Mouse (Mus musculus) lung, postnatal 0 days (tissue): ENCODE data around the gene Ugt1a10. TPM values are rescaled to one million over a fixed set of nuclear protein-coding genes. Genes with fewer than 3 reads are reported as not detected.

Source experiments
- ATAC-seq: fragments of 200-750 bp; cut with Nextera tagmentation; 2 replicates; pipeline ENCODE4 v1.8.0; 2017; ENCODE audit warnings: moderate library complexity
- DNase-seq: peaks from one replicate; pipeline ENCODE4 v3.0.0-alpha.2; 2016; ENCODE audit warnings: low spot score
- H3K27ac ChIP-seq: fragments of 300-500 bp; sonication (generic); 2 replicates; pipeline ENCODE4 v1.5.1; 2014; ENCODE audit warnings: antibody characterized with exemption, mild to moderate bottlenecking, low read length, mixed read lengths
- H3K27me3 ChIP-seq: fragments of 300-500 bp; sonication (generic); replicated peaks from 2 replicates; pipeline ENCODE4 v1.6.1; 2014; ENCODE audit warnings: low read length, mixed read lengths; ENCODE audit not compliant: insufficient read depth
- H3K36me3 ChIP-seq: fragments of 300-500 bp; sonication (generic); 2 replicates; pipeline ENCODE4 v1.6.1; 2014; ENCODE audit warnings: low read length, mixed read lengths; ENCODE audit not compliant: insufficient read depth
- H3K4me1 ChIP-seq: fragments of 300-500 bp; sonication (generic); 2 replicates; pipeline ENCODE4 v1.6.1; 2014; ENCODE audit warnings: antibody characterized with exemption, low read depth, low read length, mixed read lengths; ENCODE audit not compliant: insufficient read depth
- H3K4me2 ChIP-seq: fragments of 300-500 bp; sonication (generic); replicated peaks from 2 replicates; pipeline ENCODE4 v1.6.1; 2014; ENCODE audit warnings: low read depth, mild to moderate bottlenecking, low read length, moderate library complexity, mixed read lengths
- H3K4me3 ChIP-seq: fragments of 300-500 bp; sonication (generic); 2 replicates; pipeline ENCODE4 v1.5.1; 2014; ENCODE audit warnings: low read depth, low read length
- H3K9ac ChIP-seq: fragments of 300-500 bp; sonication (generic); replicated peaks from 2 replicates; pipeline ENCODE4 v1.6.1; 2014; ENCODE audit warnings: low read depth, mild to moderate bottlenecking
- H3K9me3 ChIP-seq: fragments of 300-500 bp; sonication (generic); 2 replicates; pipeline ENCODE4 v1.6.1; 2016; ENCODE audit warnings: low read length, mixed read lengths
- CTCF ChIP-seq: IDR thresholded peaks from 2 replicates; pipeline ENCODE4 v1.5.1; 2016; ENCODE audit warnings: antibody characterized with exemption, mild to moderate bottlenecking
- EP300 ChIP-seq: IDR thresholded peaks from 2 replicates; pipeline ENCODE4 v1.6.1; 2016; ENCODE audit warnings: antibody characterized with exemption, mild to moderate bottlenecking, control low read depth
- WGBS: fragments of 180-500 bp; shearing (Covaris S2); extraction: QIAGEN DNeasy Blood & Tissue Kit; methylation state at CpG from one replicate; pipeline ENCODE4 v1.1.7; 2014; 5-methylcytosine and 5-hydroxymethylcytosine counted together
- polyA plus RNA-seq: library from polyadenylated mRNA; unstranded; fragments of >200 nt; fragmentation: Nextera tagmentation; extraction: Ambion mirVana; gene quantifications from 2 replicates; pipeline ENCODE4 v1.2.1, GENCODE M21; 2015

Ugt1a10 gene
- polyA plus RNA-seq, 1 experiment from 2014 or later, result not detected

DNA sequence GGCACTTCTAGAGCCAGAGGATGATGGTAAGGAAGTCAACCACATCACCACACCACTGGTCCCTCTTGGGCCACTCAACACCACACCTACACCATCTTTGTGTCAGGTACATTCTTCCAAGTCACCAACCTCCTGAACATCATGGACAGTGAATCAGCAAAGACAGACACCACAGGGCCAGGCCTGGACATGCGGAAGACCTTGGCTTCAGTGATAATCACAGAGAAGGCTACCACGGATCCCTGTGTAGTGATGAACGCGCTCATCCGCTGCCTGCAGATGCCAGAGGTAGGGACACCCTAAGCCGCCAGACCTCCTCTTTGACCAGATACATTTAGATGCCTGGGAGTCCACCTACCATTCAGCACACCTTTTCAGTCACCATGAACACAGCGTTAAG lies 172.9 kb downstream of the Ugt1a10 start:
- Histone ChIP-seq H3K4me2 (no peak overlapping the region), H3K9me3 (peaks cover 60% of the 10 kb centered on the region), H3K4me3 (no peak overlapping the region), H3K9ac (no peak overlapping the region), H3K36me3 (no peaks in the 10 kb centered on the region), H3K27me3 (no peaks in the 10 kb centered on the region), H3K27ac (no peak overlapping the region), H3K4me1 (no peaks in the 10 kb centered on the region)
- DNase-seq (no peak), ATAC-seq (no peak)
- WGBS, result 70% methylated on average over 7 of the region's 7 CpGs
- TF ChIP-seq CTCF (no peak), EP300 (no peak)

- H3K4me3 ChIP-seq, result no peak overlapping the region
- WGBS, result 72% methylated on average over 3 of the region's 3 CpGs
- ATAC-seq (no peak), DNase-seq (no peak)
- TF ChIP-seq EP300 (no peak), CTCF (no peak)
- H3K9ac ChIP-seq, result no peak overlapping the region
- H3K36me3 ChIP-seq, result no peaks in the 10 kb centered on the region
- no peaks in the 10 kb centered on the region for H3K4me1 ChIP-seq
- no peak overlapping the region for H3K27ac ChIP-seq
- no peaks in the 10 kb centered on the region for H3K27me3 ChIP-seq
- H3K9me3 ChIP-seq, result peaks cover 66% of the 10 kb centered on the region
- H3K4me2 ChIP-seq, result no peak overlapping the region
These were observed 174.4 kb downstream of the Ugt1a10 start for GRCm38 (mm10) chr1:88229566-88229965.

DNA sequence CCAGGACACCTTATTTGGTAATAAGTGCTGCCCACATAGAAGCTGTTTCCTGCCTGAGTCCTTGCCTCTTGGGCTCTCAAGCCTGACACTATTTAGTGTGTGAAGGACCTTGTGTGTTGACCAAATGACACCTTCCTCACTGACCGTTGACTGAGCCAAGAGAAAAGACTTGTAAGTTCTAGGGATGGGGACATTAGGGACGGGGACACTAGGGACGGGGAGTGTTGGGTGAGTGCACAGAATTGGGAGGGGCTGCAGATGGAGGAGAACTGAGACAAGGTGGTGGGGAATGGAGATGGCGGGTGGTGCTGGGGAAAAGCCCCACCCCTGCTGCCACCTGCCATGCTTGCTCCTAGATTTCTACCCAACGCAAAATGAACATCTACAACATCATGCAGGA lies 174.8 kb downstream of the Ugt1a10 start:
- no peaks in the 10 kb centered on the region for H3K27me3 ChIP-seq
- H3K36me3 ChIP-seq, result no peaks in the 10 kb centered on the region
- DNase-seq (no peak), ATAC-seq (no peak)
- H3K4me2 ChIP-seq, result no peak overlapping the region
- H3K27ac ChIP-seq, result no peak overlapping the region
- TF ChIP-seq CTCF (no peak), EP300 (no peak)
- H3K4me1 ChIP-seq, result no peaks in the 10 kb centered on the region
- H3K9ac ChIP-seq, result no peak overlapping the region
- H3K9me3 ChIP-seq, result peaks cover 70% of the 10 kb centered on the region
- WGBS, result 80% methylated on average over 5 of the region's 5 CpGs
- no peak overlapping the region for H3K4me3 ChIP-seq

GRCm38 (mm10) chr1:88230421-88230820 lies 175.2 kb downstream of the Ugt1a10 start:
- H3K4me2 ChIP-seq, result no peak overlapping the region
- WGBS, result 69% methylated on average over 7 of the region's 7 CpGs
- H3K36me3 ChIP-seq, result no peaks in the 10 kb centered on the region
- no peak overlapping the region for H3K27ac ChIP-seq
- H3K9me3 ChIP-seq, result peaks cover 74% of the 10 kb centered on the region
- DNase-seq, result no peak
- no peak overlapping the region for H3K4me3 ChIP-seq
- no peaks in the 10 kb centered on the region for H3K4me1 ChIP-seq
- TF ChIP-seq CTCF, result no peak
- no peak for TF ChIP-seq EP300
- no peak overlapping the region for H3K9ac ChIP-seq
- ATAC-seq, result no peak
- H3K27me3 ChIP-seq, result no peaks in the 10 kb centered on the region

DNA sequence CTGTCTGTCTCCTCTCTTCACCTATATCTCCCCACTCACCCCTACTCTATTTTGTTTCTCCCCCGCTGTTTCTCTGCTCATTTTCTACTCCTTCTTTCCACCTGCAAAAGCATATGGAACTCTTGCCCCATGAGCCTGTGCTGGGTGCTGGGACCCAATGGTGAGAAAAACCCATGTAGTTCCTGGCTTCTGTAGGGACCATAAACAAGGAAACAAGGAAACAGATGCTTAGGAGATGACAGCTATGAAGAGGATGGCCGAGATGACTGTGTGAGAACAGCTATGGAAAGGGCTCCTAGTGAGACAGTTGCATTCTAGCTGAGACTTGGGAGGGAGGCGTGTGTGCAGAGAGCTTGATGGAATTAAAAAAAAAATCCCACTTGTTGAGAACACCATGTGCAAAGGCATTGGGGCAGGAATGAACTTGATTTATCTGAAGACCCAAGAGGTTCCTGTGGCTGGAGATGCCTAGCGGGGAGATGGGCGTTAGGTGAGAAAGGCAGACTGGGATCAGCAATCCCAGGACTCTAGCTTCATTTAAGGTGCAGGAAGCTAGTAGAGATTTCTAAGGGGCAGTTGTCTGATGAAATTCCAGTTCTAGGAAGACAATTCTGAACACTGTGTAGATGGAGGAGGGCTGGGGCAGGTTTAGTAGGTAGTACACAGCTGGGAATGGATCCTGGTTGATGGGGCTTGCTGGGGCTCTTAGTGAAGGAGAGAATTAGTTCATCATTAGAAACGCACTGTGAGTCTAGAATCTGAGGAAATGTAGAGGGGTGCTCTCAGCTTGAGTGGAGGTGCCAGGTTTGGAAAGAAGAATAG lies 176.0 kb downstream of the Ugt1a10 start:
- H3K27me3 ChIP-seq, result no peaks in the 10 kb centered on the region
- no peak overlapping the region for H3K9ac ChIP-seq
- no peak overlapping the region for H3K4me3 ChIP-seq
- TF ChIP-seq EP300 (no peak), CTCF (no peak)
- H3K4me1 ChIP-seq, result no peaks in the 10 kb centered on the region
- no peak overlapping the region for H3K27ac ChIP-seq
- DNase-seq (no peak), ATAC-seq (no peak)
- H3K4me2 ChIP-seq, result no peak overlapping the region
- H3K36me3 ChIP-seq, result no peaks in the 10 kb centered on the region
- H3K9me3 ChIP-seq, result peaks cover 71% of the 10 kb centered on the region
- WGBS, result 72% methylated on average over 6 of the region's 6 CpGs

DNA sequence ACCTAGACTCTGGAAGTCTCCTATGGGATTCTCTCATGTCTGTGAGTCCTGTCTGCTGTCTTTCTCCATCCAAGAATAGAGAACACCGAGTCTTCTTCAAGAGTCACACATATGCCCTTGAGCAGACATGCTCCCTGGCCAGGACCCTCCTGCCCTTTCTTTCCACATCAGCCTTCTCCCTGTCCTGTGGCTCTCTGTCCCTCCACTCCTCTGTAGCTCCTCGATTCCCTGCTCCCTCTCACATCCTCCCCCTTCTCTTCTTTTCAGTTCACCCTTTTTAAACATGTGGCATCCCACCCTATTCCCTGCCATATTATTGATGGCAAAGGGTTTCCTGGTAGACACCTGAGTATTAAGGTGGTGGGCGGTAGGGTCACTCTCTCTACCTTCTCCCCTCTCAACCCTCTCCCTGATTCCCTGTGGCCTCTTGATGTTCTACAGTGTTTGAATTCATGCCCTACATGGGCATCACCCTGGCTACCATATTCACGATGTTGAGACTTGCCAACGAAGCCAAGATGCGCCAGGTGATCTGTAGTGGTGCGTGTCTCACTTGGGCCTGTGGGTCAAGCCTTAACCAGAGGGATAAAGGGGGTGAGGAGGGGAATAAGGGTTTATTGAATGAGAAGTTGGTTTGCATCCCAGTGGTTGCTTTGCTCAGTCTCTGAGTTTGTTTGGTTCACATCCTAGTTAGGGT lies 176.8 kb downstream of the Ugt1a10 start:
- no peak overlapping the region for H3K4me3 ChIP-seq
- no peaks in the 10 kb centered on the region for H3K36me3 ChIP-seq
- no peak for DNase-seq
- no peak overlapping the region for H3K27ac ChIP-seq
- no peak overlapping the region for H3K9ac ChIP-seq
- 62% methylated on average over 7 of the region's 7 CpGs for WGBS
- no peak for TF ChIP-seq EP300
- TF ChIP-seq CTCF, result no peak
- no peaks in the 10 kb centered on the region for H3K4me1 ChIP-seq
- no peaks in the 10 kb centered on the region for H3K27me3 ChIP-seq
- ATAC-seq, result no peak
- H3K4me2 ChIP-seq, result no peak overlapping the region
- peaks cover 74% of the 10 kb centered on the region for H3K9me3 ChIP-seq
